Mouse (Mus musculus): ENCODE results near the gene Artn.

The Artn gene

GRCm38 (mm10) chr4:117929391-117929881 lies at the start of gene Artn:
Gene Artn, minus strand, starts transcription at chr4:117929763.
- DNase-seq (ENCODE audit: low read depth) = no peak

GRCm38 (mm10) chr4:117979181-117979580 lies 49.6 kb upstream of the Artn start:
- DNase-seq (ENCODE audit: low read depth) = no peak

- DNase-seq (ENCODE audit: low read depth) = no peak
These were observed 48.7 kb upstream of the Artn start for GRCm38 (mm10) chr4:117978282-117978681.

- DNase-seq (ENCODE audit: low read depth) = no peak
These were observed 48.3 kb upstream of the Artn start for GRCm38 (mm10) chr4:117977841-117978240.

GRCm38 (mm10) chr4:117977371-117977770 lies 47.8 kb upstream of the Artn start:
- DNase-seq (ENCODE audit: low read depth) = no peak

- DNase-seq (ENCODE audit: low read depth) = no peak
These were observed 46.3 kb upstream of the Artn start for GRCm38 (mm10) chr4:117975820-117976219.

- no peak for DNase-seq (ENCODE audit: low read depth)
These were observed 45.2 kb upstream of the Artn start for GRCm38 (mm10) chr4:117974719-117975118.

GRCm38 (mm10) chr4:117972999-117973398 lies 43.4 kb upstream of the Artn start:
- no peak for DNase-seq (ENCODE audit: low read depth)

GRCm38 (mm10) chr4:117964346-117965025 lies 34.9 kb upstream of the Artn start:
- no peak for DNase-seq (ENCODE audit: low read depth)

GRCm38 (mm10) chr4:117957492-117957891 lies 27.9 kb upstream of the Artn start:
- no peak for DNase-seq (ENCODE audit: low read depth)

GRCm38 (mm10) chr4:117947493-117947892 lies 17.9 kb upstream of the Artn start:
- DNase-seq (ENCODE audit: low read depth) = no peak

GRCm38 (mm10) chr4:117946639-117947305 lies 17.2 kb upstream of the Artn start:
- no peak for DNase-seq (ENCODE audit: low read depth)

- DNase-seq (ENCODE audit: low read depth) = no peak
These were observed 13.8 kb upstream of the Artn start for GRCm38 (mm10) chr4:117943317-117943716.

GRCm38 (mm10) chr4:117936964-117937363 lies 7.4 kb upstream of the Artn start:
- DNase-seq (ENCODE audit: low read depth) = no peak

- no peak for DNase-seq (ENCODE audit: low read depth)
These were observed 4.5 kb upstream of the Artn start for GRCm38 (mm10) chr4:117934081-117934480.

GRCm38 (mm10) chr4:117933248-117933647 lies 3.7 kb upstream of the Artn start:
- no peak for DNase-seq (ENCODE audit: low read depth)

- DNase-seq (ENCODE audit: low read depth) = peak; percentile 83
These were observed 793 bp downstream of the Artn start for GRCm38 (mm10) chr4:117928699-117929241.

GRCm38 (mm10) chr4:117928234-117928633 lies 1.3 kb downstream of the Artn start:
- peak; percentile 34 for DNase-seq (ENCODE audit: low read depth)

GRCm38 (mm10) chr4:117926545-117927482 lies 2.7 kb downstream of the Artn start:
- no peak for DNase-seq (ENCODE audit: low read depth)

- DNase-seq (ENCODE audit: low read depth) = no peak
These were observed 4.6 kb downstream of the Artn start for GRCm38 (mm10) chr4:117924916-117925315.

GRCm38 (mm10) chr4:117923450-117923849 lies 6.1 kb downstream of the Artn start:
- no peak for DNase-seq (ENCODE audit: low read depth)

- DNase-seq (ENCODE audit: low read depth) = no peak
These were observed 8.2 kb downstream of the Artn start for GRCm38 (mm10) chr4:117921358-117921757.
